In genomic region chr11:85894731-85895545, GRCm38 (mm10) we compare ENCODE assay signal across 8 mouse cellular contexts. TPM values are rescaled to one million over a fixed set of nuclear protein-coding genes. Genes with fewer than 3 reads are reported as not detected.
DNase-seq lines count a peak whose midpoint lies in the region; ATAC-seq lines count a peak whose summit lies in the region.
"Had no signal": no experiment of that assay in that cellular context is flagged by ENCODE, and none has a peak within 500 bp of the region (broad histone marks: within the 10 kb centered on the region; RNA-seq: fewer than 3 reads in every experiment).

No protein-coding gene starts in this region.

- no peak overlapping the region for H3K9ac ChIP-seq in liver, embryonic 16.5 days (ENCODE audit: low read depth, low read length)
- H3K9ac ChIP-seq in neural tube, embryonic 15.5 days (replicated peaks) = no peak overlapping the region

- H3K4me2 ChIP-seq in liver, embryonic 16.5 days (ENCODE audit: low read depth, low read length) = peak overlapping the region; percentile 24; the same call in 1 of the 2 replicates
- peak overlapping the region; percentile 48 for H3K4me2 ChIP-seq in neural tube, embryonic 15.5 days

- peak overlapping the region; percentile 17 for H3K4me3 ChIP-seq in brown adipose tissue, adult 24 weeks (ENCODE audit: insufficient read depth, low read depth, low read length)
- peak overlapping the region; percentile 3; the same call in 1 of the 2 replicates for H3K4me3 ChIP-seq in liver, embryonic 16.5 days (ENCODE audit: low read depth, low read length)
- peak overlapping the region; percentile 17; the same call in 1 of the 2 replicates for H3K4me3 ChIP-seq in neural tube, embryonic 15.5 days (replicated peaks)
- H3K4me3 ChIP-seq: myocyte had no signal

- no peaks in the 10 kb centered on the region; the same call in 1 of the 2 replicates for H3K4me1 ChIP-seq in brown adipose tissue, adult 24 weeks (ENCODE audit: control insufficient read depth, insufficient read depth, insufficient read length, low read length)
- no peaks in the 10 kb centered on the region; the same call in 1 of the 2 replicates for H3K4me1 ChIP-seq in liver, embryonic 16.5 days (ENCODE audit: control insufficient read depth, low read depth, low read length)
- H3K4me1 ChIP-seq in neural tube, embryonic 15.5 days = peaks cover 9% of the 10 kb centered on the region

- 3% methylated on average over 43 of the region's 43 CpGs for WGBS in liver, embryonic 16.5 days (ENCODE audit: insufficient replicate concordance)
- 2% methylated on average over 43 of the region's 43 CpGs for WGBS in neural tube, embryonic 15.5 days

- no peak for ATAC-seq in liver, embryonic 16.5 days (ENCODE audit: low read depth)
- ATAC-seq in neural tube, embryonic 15.5 days (ENCODE audit: low FRiP score) = no peak

- peaks cover 90% of the 10 kb centered on the region for H3K27me3 ChIP-seq in liver, embryonic 16.5 days (ENCODE audit: control insufficient read depth, insufficient read depth, low read depth, low read length)
- H3K27me3 ChIP-seq in neural tube, embryonic 15.5 days (replicated peaks) = peaks cover 94% of the 10 kb centered on the region

- peak; percentile 36 for DNase-seq in R1 (ENCODE audit: low read depth, low spot score)
- peak; percentile 25 to 32 for DNase-seq in heart, postnatal 10 days
- no peak for DNase-seq in natural killer cell, adult 2 months (ENCODE audit: low spot score in 2 of 2)
- DNase-seq in spleen, postnatal 4 days (ENCODE audit: low spot score in 2 of 2) = no peak

- intact Hi-C loops in heart, postnatal 10 days (cut with DNase I) = no loop called here

- H3K36me3 ChIP-seq in liver, embryonic 16.5 days (ENCODE audit: control insufficient read depth, insufficient read depth) = no peaks in the 10 kb centered on the region
- H3K36me3 ChIP-seq in neural tube, embryonic 15.5 days = no peaks in the 10 kb centered on the region

- no peak overlapping the region for H3K27ac ChIP-seq in brown adipose tissue, adult 24 weeks (replicated peaks; ENCODE audit: low read depth, low read length)
- H3K27ac ChIP-seq in liver, embryonic 16.5 days (ENCODE audit: low read length) = no peak overlapping the region
- no peak overlapping the region for H3K27ac ChIP-seq in neural tube, embryonic 15.5 days (replicated peaks)

- no peaks in the 10 kb centered on the region for H3K9me3 ChIP-seq in liver, embryonic 16.5 days (replicated peaks; ENCODE audit: control insufficient read depth, low read length)
- no peaks in the 10 kb centered on the region for H3K9me3 ChIP-seq in neural tube, embryonic 15.5 days (replicated peaks)

RNA-seq across cellular contexts. Expression of gene Tbx4, which starts 8.7 kb away (rescaled TPM):
- polyA plus RNA-seq in brown adipose tissue, adult 24 weeks (2012; ENCODE audit: insufficient read depth, insufficient read length, missing spikeins) = not detected in 2 replicates
- total RNA-seq in heart, postnatal 10 days (2021) = under 1 TPM in 1 of 2 experiments, not detected in 1; 0.32 TPM
- not detected in 2 replicates for polyA plus RNA-seq in liver, embryonic 16.5 days (2015; fragmentation: Nextera tagmentation; extraction: Ambion mirVana)
- polyA plus RNA-seq in neural tube, embryonic 15.5 days (2015; fragmentation: Nextera tagmentation; extraction: Ambion mirVana) = 0.19 and 0.29 TPM in 2 replicates

RNA-seq across cellular contexts. Expression of gene Gm11444, which starts 44.8 kb away (rescaled TPM):
- not detected in 2 replicates for polyA plus RNA-seq in brown adipose tissue, adult 24 weeks (2012; ENCODE audit: insufficient read depth, insufficient read length, missing spikeins)
- total RNA-seq in heart, postnatal 10 days (2021) = not detected
- polyA plus RNA-seq in liver, embryonic 16.5 days (2015; fragmentation: Nextera tagmentation; extraction: Ambion mirVana) = not detected in 2 replicates
- polyA plus RNA-seq in neural tube, embryonic 15.5 days (2015; fragmentation: Nextera tagmentation; extraction: Ambion mirVana) = not detected in 2 replicates
- polyA plus RNA-seq: myocyte had no signal

Comparison
In these comparisons a context has a peak if more than half of its experiments do, and no peak if none do; other contexts are left out.
1. DNase-seq: peak in R1 (single experiment) and heart, postnatal 10 days (2 of 2); none in natural killer cell, adult 2 months (0 of 2) and spleen, postnatal 4 days (0 of 2).
2. Peak in every context shown above with its lines, with median percentiles within 50 percentile points of each other: H3K4me3 ChIP-seq.